Mouse (Mus musculus) testis, adult 2 months (tissue): Measurements from ENCODE around the gene Trim66. TPM values are rescaled to one million over a fixed set of nuclear protein-coding genes. Genes with fewer than 3 reads are reported as not detected.
A peak's percentile ranks its signal among the peaks of the same experiment; 100 is the strongest.

Source experiments
- H3K27ac ChIP-seq: fragments of 200-500 bp; 2 replicates; pipeline ENCODE4 v1.5.1; 2012; ENCODE audit warnings: low read depth, low read length; ENCODE audit not compliant: control insufficient read depth, insufficient read depth
- H3K27me3 ChIP-seq: fragments of 200-500 bp; 2 replicates; pipeline ENCODE4 v1.6.1; 2012; ENCODE audit warnings: mild to moderate bottlenecking, low read length, moderate library complexity; ENCODE audit not compliant: control insufficient read depth, insufficient read depth
- H3K36me3 ChIP-seq: fragments of 200-500 bp; 2 replicates; pipeline ENCODE4 v1.6.1; 2012; ENCODE audit warnings: mild to moderate bottlenecking, low read length; ENCODE audit not compliant: control insufficient read depth, insufficient read depth
- H3K4me1 ChIP-seq: fragments of 200-500 bp; 2 replicates; pipeline ENCODE4 v1.6.1; 2012; ENCODE audit warnings: low read length; ENCODE audit not compliant: control insufficient read depth, insufficient read depth
- H3K4me3 ChIP-seq: fragments of 200-500 bp; 2 replicates; pipeline ENCODE4 v1.5.1; 2012; ENCODE audit warnings: low read depth, mild to moderate bottlenecking, low read length, moderate library complexity, mixed read lengths; ENCODE audit not compliant: control insufficient read depth
- CTCF ChIP-seq: fragments of 200-500 bp; IDR thresholded peaks from 2 replicates; pipeline ENCODE4 v1.5.1; 2012; ENCODE audit warnings: low read depth, mild to moderate bottlenecking, inconsistent platforms, low read length, moderate library complexity; ENCODE audit not compliant: control insufficient read depth, insufficient read depth, insufficient replicate concordance
- POLR2A ChIP-seq: fragments of 200-500 bp; IDR thresholded peaks from 2 replicates; pipeline ENCODE4 v1.6.1; 2012; ENCODE audit warnings: low read depth, mild to moderate bottlenecking, inconsistent platforms, low read length, moderate library complexity; ENCODE audit not compliant: control insufficient read depth
- polyA plus RNA-seq: library from polyadenylated mRNA; depleted of rRNA; stranded (reverse); fragments of >200 nt; gene quantifications from 2 replicates; pipeline ENCODE4 v1.2.3, GENCODE M21; 2012

Gene Trim66
- polyA plus RNA-seq, 1 experiment: 20.6 TPM

DNA sequence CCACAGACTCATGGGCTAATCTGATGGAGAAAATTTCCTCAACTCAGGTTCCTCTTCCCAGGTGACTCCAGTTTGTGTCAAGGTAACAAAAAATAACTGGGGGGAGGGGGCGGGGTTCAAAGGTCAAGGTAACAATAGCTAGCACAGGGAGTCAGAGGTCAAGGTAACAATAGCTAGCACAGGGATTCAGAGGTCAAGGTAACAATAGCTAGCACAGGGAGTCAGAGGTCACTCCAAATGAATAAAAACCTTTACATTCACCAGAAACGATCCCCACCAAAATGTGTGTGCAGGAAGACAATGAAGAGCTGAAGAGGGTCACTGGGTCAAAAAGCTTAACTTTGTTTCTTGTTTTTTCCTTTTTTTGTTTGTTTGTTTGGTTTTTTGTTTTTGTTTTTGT lies 59.9 kb downstream of the Trim66 start:
- H3K36me3 ChIP-seq: no peaks in the 10 kb centered on the region

DNA sequence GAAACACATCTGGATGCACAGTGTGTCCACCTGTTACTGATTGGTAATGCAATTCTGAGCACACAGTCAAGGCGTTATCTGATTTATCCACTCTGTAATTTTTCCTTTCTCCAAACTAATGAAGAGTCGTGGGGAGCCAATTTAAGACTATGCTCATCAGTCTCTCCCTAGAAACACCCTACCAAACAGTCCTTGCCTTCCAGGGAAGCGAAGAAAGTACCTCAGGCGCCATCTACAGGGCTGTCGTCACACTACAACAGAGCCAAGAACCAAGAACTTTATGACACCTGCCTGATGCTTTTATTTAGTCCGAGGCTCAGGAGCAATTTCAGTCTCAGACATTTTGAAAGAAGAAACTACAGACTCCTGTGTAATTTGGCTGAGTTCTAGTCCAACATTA lies 62.9 kb downstream of the Trim66 start:
- Histone ChIP-seq H3K4me3 (no peak overlapping the region), H3K27me3 (no peaks in the 10 kb centered on the region), H3K36me3 (peaks cover 2% of the 10 kb centered on the region), H3K27ac (no peak overlapping the region), H3K4me1 (peaks cover 2% of the 10 kb centered on the region; the same call in 1 of the 2 replicates)
- TF ChIP-seq CTCF: peak; percentile 28; the same call in 1 of the 2 replicates
- no peak for TF ChIP-seq POLR2A

More for the DNA sequence above, 59.9 kb downstream of the Trim66 start:
- Histone ChIP-seq H3K4me3 (no peak overlapping the region), H3K27me3 (no peaks in the 10 kb centered on the region), H3K4me1 (no peaks in the 10 kb centered on the region), H3K27ac (no peak overlapping the region)
- TF ChIP-seq POLR2A: no peak
- TF ChIP-seq CTCF: no peak

DNA sequence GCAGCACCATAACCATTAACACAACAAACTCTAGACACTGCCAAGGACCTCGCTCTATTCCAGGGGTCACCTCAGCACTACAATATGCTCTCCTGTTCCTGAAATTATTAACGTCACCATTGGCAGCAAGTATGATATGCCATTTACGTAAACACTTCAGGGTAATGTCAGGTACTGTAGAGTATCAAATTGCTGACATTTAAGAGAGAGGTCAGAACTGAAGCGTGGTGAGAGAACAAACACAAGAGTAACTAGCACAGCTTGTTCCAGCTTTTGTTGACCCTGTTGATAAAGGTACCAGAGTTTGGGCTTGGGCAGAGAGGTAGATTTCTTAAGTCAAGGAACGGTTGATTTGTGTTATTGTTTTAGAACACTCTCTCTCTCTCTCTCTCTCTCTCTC lies 65.2 kb downstream of the Trim66 start:
- Histone ChIP-seq H3K4me3 (peak overlapping the region; percentile 20; the same call in 1 of the 2 replicates), H3K36me3 (peaks cover 2% of the 10 kb centered on the region), H3K27ac (no peak overlapping the region), H3K27me3 (no peaks in the 10 kb centered on the region), H3K4me1 (peaks cover 2% of the 10 kb centered on the region)
- no peak for TF ChIP-seq POLR2A
- no peak for TF ChIP-seq CTCF

DNA sequence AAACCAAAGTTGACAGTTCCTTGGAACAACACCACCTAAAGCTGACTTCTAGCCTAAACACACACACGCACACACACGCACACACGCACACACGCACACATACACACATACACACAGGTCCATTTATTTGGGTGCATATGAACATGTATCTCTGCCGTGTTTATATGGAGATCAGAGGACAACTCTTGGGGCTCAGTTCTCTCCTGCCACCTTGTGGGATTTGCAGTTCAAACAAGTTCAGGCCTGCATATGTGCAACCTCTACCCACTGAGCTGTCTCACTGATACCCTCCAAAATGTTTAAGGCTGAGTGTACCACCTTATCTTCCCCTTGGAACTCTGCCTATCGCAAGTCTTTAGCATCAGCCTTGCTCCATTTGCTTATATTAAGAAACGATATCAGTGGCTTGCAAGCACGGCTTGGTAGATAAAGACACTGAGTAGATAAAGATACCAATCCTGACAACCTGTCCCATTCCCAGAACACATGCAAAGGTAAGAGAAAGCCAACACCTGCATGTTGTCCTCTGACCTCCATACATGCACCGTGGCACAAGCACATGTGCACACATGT lies 67.2 kb downstream of the Trim66 start:
- no peak overlapping the region for H3K27ac ChIP-seq

DNA sequence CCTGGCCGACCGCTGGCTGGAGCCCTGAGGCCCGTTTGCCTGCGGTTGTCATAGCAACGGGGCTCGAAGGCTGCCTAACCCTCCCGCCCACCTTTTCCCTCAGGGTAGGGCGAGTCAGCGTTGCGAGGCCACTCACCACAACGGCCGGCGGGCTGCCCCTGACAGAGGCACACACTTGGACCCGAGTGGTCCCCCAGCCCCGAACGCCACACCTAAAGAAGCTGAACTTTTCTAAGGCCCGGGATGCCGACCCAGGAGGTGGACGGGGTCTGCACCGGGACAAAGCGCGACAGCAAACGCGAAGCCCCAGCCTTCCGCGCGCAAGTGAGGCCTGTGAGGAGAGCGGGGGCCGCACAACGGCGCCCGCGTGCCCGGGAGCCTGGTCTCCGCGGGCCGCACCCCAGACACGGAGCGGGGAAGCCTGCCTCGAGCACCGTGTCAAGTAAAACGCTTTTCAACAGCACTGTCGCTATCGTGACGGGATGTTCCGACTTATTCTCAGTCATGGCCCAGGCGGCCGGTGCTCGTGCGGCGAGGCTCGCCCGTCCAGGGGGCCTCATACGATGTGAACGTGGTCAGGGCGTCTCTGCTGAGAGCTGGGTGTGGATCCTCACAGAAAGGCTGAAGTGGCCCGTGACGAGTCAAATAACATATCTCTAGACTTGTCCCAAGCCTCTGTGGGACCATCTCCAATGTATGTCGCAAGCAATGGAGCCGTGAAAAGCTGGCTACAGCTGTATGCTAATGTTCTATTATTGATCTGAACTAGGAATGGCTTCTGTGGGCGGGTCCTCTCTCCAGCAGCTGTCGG lies 68.9 kb downstream of the Trim66 start, which contains the start of gene Stk33:
Stk33 (minus strand) TSS at position 301 of the 811 bp plus-strand sequence.
- Histone ChIP-seq H3K36me3 (peaks cover 2% of the 10 kb centered on the region), H3K27me3 (no peaks in the 10 kb centered on the region), H3K27ac (peak within 1 kb of the TSS; percentile 96), H3K4me3 (peak within 1 kb of the TSS; percentile 97), H3K4me1 (peaks cover 2% of the 10 kb centered on the region)
- TF ChIP-seq POLR2A (peak; percentile 70), CTCF (no peak)

More for the DNA sequence above, 67.2 kb downstream of the Trim66 start:
- Histone ChIP-seq H3K36me3 (peaks cover 2% of the 10 kb centered on the region), H3K27me3 (no peaks in the 10 kb centered on the region), H3K4me3 (peak overlapping the region; percentile 74), H3K4me1 (peaks cover 2% of the 10 kb centered on the region)
- TF ChIP-seq POLR2A (no peak), CTCF (no peak)

DNA sequence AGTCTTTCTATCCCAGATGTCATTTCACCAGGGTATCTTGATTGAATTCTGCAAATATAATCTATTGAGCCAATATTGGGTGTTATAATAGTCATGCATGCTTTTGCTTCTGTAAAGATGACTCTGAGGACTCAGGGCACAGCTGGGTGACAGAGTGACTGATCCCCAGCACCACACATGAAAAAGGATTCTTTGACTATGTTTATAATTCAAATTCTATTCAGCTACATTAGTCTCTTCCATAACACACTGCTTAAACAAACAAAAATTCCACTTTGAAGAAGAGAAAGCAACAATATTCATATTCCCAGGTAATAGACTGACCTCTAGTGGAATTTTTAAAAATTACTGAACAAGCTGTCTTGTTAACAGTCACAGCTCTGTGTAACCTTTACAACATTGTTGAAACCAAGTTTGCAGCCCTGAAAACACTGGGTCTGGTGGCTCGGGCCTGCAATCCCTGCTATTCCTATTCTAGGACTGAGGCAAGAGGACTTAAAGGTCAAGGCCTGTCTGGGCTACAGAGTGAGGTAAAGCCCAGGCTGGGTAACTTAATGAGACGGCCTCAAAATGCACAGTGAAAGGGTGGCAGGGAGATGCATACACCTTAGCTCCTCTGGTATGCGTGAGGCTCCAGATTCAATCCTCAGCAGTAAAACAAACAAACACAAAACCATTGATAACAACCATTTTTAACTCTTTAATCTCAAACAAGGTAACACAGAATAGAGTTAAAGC lies 83.3 kb downstream of the Trim66 start:
- Histone ChIP-seq H3K27me3 (no peaks in the 10 kb centered on the region), H3K4me1 (no peaks in the 10 kb centered on the region), H3K36me3 (no peaks in the 10 kb centered on the region), H3K27ac (no peak overlapping the region), H3K4me3 (no peak overlapping the region)
- no peak for TF ChIP-seq CTCF
- TF ChIP-seq POLR2A: no peak

DNA sequence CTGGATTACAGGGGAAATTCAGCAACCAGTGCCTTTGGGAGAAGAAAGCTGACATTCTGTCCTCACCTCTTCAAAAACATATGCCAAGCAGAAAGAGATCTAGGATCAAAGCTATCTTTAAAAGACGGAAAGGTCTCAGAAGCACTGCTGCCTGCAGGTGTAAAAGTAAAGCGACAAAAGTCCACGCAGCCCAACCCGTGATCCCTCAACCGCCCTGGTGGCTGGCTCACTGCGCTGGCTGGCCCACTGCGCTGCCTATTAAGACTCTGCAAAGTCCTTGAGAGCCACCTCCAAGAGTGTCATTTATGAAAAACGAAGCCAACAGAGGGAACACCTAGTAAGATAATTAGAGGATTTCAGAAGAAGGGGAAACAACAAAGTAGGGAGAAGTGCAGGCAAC lies 85.1 kb downstream of the Trim66 start:
- TF ChIP-seq CTCF (no peak), POLR2A (no peak)
- H3K4me1 ChIP-seq: no peaks in the 10 kb centered on the region
- no peaks in the 10 kb centered on the region for H3K36me3 ChIP-seq
- H3K4me3 ChIP-seq: no peak overlapping the region
- H3K27ac ChIP-seq: no peak overlapping the region
- H3K27me3 ChIP-seq: no peaks in the 10 kb centered on the region
